Mouse (Mus musculus) CH12F3 (cell line): ENCODE results near the gene Clec3b.

ENCODE experiments used
- in situ Hi-C: fragments of 300-500 bp; cut with MboI; formaldehyde crosslinking; loops from 2 replicates; pipeline ENCODE4 v1.14.3; 2020; ENCODE audit warnings: low sequenced_read_pairs

The Clec3b gene

GRCm38 (mm10) chr9:123206948-123207347 is 56.2 kb downstream of the Clec3b start:
- in situ Hi-C loops = no loop called here
